Mouse (Mus musculus) limb, embryonic 14.5 days (tissue): Measurements from ENCODE around the gene Ssrp1. TPM values are rescaled to one million over a fixed set of nuclear protein-coding genes. Genes with fewer than 3 reads are reported as not detected.

Experiments
- ATAC-seq: fragments of 200-750 bp; cut with Nextera tagmentation; 2 replicates; pipeline ENCODE4 v1.8.0; 2017; ENCODE audit warnings: low read depth, moderate number of reproducible peaks, moderate TSS enrichment; ENCODE audit not compliant: low FRiP score
- DNase-seq: peaks from one replicate; pipeline ENCODE4 v3.0.0-alpha.2; 2015; ENCODE audit warnings: low spot score
- H3K27ac ChIP-seq: fragments of 300-500 bp; sonication (generic); replicated peaks from 2 replicates; pipeline ENCODE4 v1.5.1; 2014; ENCODE audit warnings: low read depth, mild to moderate bottlenecking, low read length, moderate library complexity, mixed read lengths
- H3K27me3 ChIP-seq: fragments of 300-500 bp; sonication (generic); 2 replicates; pipeline ENCODE4 v1.6.1; 2014; ENCODE audit warnings: low read length, mixed read lengths; ENCODE audit not compliant: control insufficient read depth, insufficient read depth
- H3K36me3 ChIP-seq: fragments of 300-500 bp; sonication (generic); 2 replicates; pipeline ENCODE4 v1.6.1; 2014; ENCODE audit warnings: mild to moderate bottlenecking, low read length, moderate library complexity, mixed read lengths; ENCODE audit not compliant: control insufficient read depth, insufficient read depth
- H3K4me1 ChIP-seq: fragments of 300-500 bp; sonication (generic); 2 replicates; pipeline ENCODE4 v1.6.1; 2014; ENCODE audit warnings: antibody characterized with exemption, low read length, mixed read lengths; ENCODE audit not compliant: control insufficient read depth, insufficient read depth
- H3K4me2 ChIP-seq: fragments of 300-500 bp; sonication (generic); replicated peaks from 2 replicates; pipeline ENCODE4 v1.6.1; 2014; ENCODE audit warnings: low read depth, mild to moderate bottlenecking, low read length, moderate library complexity; ENCODE audit not compliant: severe bottlenecking
- H3K4me3 ChIP-seq: fragments of 300-500 bp; sonication (generic); replicated peaks from 2 replicates; pipeline ENCODE4 v1.5.1; 2014; ENCODE audit warnings: low read length
- H3K9ac ChIP-seq: fragments of 300-500 bp; sonication (generic); 2 replicates; pipeline ENCODE4 v1.6.1; 2014; ENCODE audit warnings: mild to moderate bottlenecking, low read depth, low read length, moderate library complexity; ENCODE audit not compliant: severe bottlenecking
- H3K9me3 ChIP-seq: fragments of 300-500 bp; sonication (generic); 2 replicates; pipeline ENCODE4 v1.6.1; 2016; ENCODE audit warnings: low read length; ENCODE audit not compliant: control insufficient read depth
- POLR2A ChIP-seq: fragments of 200-500 bp; IDR thresholded peaks from 2 replicates; pipeline ENCODE4 v1.8.0; 2012; ENCODE audit warnings: inconsistent platforms, mild to moderate bottlenecking, moderate library complexity, borderline replicate concordance; ENCODE audit not compliant: insufficient read depth, insufficient read length; ENCODE audit errors: extremely low read depth
- WGBS: fragments of 180-500 bp; shearing (Covaris S2); extraction: QIAGEN DNeasy Blood & Tissue Kit; methylation state at CpG from one replicate; pipeline ENCODE4 v1.1.7; 2014; 5-methylcytosine and 5-hydroxymethylcytosine counted together
- polyA plus RNA-seq, 2 experiments: library from polyadenylated mRNA; depleted of rRNA in 1 of 2; stranded (reverse) in 1 of 2; unstranded in 1 of 2; fragments of >200 nt; fragmentation: Nextera tagmentation in 1 of 2; extraction: Ambion mirVana in 1 of 2; gene quantifications; 2 replicates each; pipeline versions ENCODE4 v1.2.1 to v1.2.3; 2012 to 2014

Gene Ssrp1
- polyA plus RNA-seq, 2 experiments, result 242 to 256 TPM

DNA sequence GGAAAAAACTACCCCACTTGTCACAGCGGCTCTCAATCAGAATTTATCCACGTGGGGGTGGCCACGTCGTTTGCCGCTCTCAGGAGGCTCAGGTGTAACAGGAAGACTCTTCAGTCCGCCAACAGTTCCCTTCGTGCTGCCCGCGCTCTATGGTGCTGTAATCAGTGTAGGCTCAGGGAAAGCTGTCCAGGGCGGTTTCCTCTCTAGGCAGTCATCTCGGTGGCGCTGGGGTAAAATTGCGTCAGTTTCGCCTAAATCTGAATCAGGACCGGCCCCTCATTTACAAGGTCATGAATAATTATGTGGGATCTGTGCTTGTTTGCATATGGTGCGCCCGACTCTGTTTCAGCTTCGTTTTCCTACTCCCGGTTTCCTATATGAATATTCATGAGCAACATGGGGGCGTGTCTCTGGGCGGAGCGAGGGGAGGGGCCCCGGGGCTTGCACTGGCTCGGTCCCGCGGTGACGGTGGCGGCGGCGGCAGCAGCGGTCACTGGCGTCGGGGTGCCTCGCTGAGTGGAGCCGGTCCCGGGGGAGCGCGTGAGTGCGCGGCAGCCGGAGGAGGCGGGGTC is 10.6 kb downstream of the Ssrp1 start, which contains the start of gene Tnks1bp1:
Tnks1bp1 (plus strand) TSS at position 427 of the 572 bp plus-strand sequence.
- H3K27ac ChIP-seq, result peak within 1 kb of the TSS; percentile 95
- H3K27me3 ChIP-seq, result no peaks in the 10 kb centered on the region
- no peaks in the 10 kb centered on the region for H3K9me3 ChIP-seq
- no peak for TF ChIP-seq POLR2A
- ATAC-seq (peak; percentile 82), DNase-seq (peak; percentile 93)
- peak within 1 kb of the TSS; percentile 71 for H3K4me3 ChIP-seq
- peaks cover 55% of the 10 kb centered on the region for H3K36me3 ChIP-seq
- peak within 1 kb of the TSS; percentile 73 for H3K9ac ChIP-seq
- H3K4me2 ChIP-seq, result peak within 1 kb of the TSS; percentile 71
- H3K4me1 ChIP-seq, result peaks cover 18% of the 10 kb centered on the region
- under 1% methylated on average over 40 of the region's 42 CpGs for WGBS

DNA sequence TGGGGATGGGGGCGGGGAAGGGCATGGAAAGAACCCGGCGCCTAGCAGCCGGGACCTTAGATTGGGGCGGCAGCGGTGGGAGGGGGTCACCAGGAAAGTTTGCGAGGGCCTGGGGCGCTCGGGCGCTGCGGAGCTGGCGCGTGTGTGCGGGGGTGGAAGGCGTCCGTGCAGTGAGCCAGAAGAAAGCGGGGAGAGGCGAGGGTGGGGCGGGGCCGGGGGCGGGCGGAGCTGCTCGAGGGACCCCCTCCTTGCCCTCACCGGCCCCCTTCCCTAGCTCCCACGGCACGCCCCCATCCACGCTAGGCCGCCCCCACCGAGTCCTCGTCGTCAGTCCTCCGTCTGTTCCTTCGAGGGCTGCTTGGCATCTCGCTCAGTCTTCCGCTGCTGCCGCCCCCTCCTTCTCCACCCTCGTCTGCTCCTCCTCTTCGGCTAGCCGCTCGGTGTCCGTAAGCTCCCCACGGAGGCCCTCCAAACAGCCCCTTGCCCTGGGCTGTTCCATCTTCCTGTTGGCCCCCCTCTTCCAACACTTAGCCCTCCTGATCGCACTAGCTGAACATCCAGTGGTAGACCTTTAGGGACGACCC is 11.2 kb downstream of the Ssrp1 start:
- peak overlapping the region; percentile 73 for H3K9ac ChIP-seq
- peaks cover 18% of the 10 kb centered on the region for H3K4me1 ChIP-seq
- H3K27me3 ChIP-seq, result no peaks in the 10 kb centered on the region

DNA sequence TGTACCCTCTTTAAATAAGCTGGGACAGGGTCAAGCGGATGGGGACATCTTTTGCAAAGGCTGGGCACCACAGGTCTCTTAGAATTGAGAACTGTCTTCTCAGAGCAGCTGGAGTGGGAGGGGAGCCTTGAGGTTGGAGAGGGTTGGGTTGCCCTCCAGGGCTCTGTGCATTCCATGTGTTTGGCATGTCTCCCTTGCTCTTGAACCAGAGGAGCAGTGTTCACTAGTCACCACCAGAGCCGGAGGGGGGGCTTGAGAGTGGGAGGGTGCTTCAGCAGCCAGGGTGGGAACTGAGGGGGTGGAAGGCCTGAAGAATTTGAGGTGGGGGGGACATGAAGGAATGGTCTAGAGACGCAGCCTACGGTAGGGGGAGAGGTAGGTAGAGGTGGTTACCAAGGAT is 12.2 kb downstream of the Ssrp1 start:
- H3K4me1 ChIP-seq, result peaks cover 18% of the 10 kb centered on the region
- peaks cover 55% of the 10 kb centered on the region for H3K36me3 ChIP-seq

More for the DNA sequence above, 11.2 kb downstream of the Ssrp1 start:
- H3K36me3 ChIP-seq, result peaks cover 55% of the 10 kb centered on the region
- peak overlapping the region; percentile 71 for H3K4me3 ChIP-seq
- 0% methylated on average over 17 of the region's 44 CpGs for WGBS
- no peak for TF ChIP-seq POLR2A
- ATAC-seq (peak; percentile 71), DNase-seq (peak; percentile 82)
- no peaks in the 10 kb centered on the region for H3K9me3 ChIP-seq
- peak overlapping the region; percentile 95 for H3K27ac ChIP-seq
- H3K4me2 ChIP-seq, result peak overlapping the region; percentile 71

DNA sequence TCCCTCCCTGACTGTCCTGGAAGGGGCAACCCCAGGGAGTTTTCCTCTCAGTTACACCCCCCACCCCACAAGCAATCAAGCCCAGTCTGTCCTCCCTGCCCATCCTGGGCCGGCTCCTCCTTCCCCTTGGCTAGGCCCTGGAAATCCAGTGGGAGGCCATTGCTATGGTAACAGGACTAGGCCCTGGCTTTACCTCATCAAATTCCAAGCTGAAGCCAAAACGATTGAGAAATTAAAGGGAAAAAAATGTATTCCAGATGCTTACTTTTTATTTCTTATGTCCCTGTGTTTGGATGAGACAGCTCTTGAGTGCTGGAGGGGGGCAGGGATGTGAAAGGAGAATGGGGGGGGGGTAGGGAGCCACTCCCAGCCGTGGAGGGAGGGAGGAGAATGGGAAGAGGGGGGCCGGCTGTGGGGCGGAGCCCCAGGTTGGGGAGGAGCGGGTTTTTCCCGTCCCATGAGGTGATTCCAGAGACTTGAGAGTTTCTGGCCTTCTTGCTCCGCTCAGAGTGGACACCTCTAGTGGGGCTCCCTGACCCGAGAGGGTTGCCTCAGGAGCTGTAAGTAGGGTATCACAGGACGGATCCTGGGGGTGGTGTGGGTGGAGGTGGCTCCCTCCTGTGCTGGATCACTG is 13.1 kb downstream of the Ssrp1 start:
- 11% methylated on average over 10 of the region's 10 CpGs for WGBS
- H3K9ac ChIP-seq, result peak overlapping the region; percentile 37
- peak overlapping the region; percentile 95 for H3K27ac ChIP-seq
- ATAC-seq (peak; percentile 68), DNase-seq (peak; percentile 92)
- peaks cover 18% of the 10 kb centered on the region for H3K4me1 ChIP-seq
- H3K4me2 ChIP-seq, result peak overlapping the region; percentile 71
- H3K36me3 ChIP-seq, result peaks cover 55% of the 10 kb centered on the region
- no peaks in the 10 kb centered on the region for H3K27me3 ChIP-seq
- peak overlapping the region; percentile 71 for H3K4me3 ChIP-seq
- no peaks in the 10 kb centered on the region for H3K9me3 ChIP-seq
- no peak for TF ChIP-seq POLR2A

More for the DNA sequence above, 12.2 kb downstream of the Ssrp1 start:
- DNase-seq, result peak; percentile 59
- peak overlapping the region; percentile 71 for H3K4me3 ChIP-seq
- no peak for ATAC-seq
- TF ChIP-seq POLR2A, result no peak
- H3K9me3 ChIP-seq, result no peaks in the 10 kb centered on the region
- peak overlapping the region; percentile 95 for H3K27ac ChIP-seq
- 64% methylated on average over 4 of the region's 4 CpGs for WGBS
- no peaks in the 10 kb centered on the region for H3K27me3 ChIP-seq
- H3K9ac ChIP-seq, result peak overlapping the region; percentile 73; the same call in 1 of the 2 replicates
- peak overlapping the region; percentile 71 for H3K4me2 ChIP-seq

DNA sequence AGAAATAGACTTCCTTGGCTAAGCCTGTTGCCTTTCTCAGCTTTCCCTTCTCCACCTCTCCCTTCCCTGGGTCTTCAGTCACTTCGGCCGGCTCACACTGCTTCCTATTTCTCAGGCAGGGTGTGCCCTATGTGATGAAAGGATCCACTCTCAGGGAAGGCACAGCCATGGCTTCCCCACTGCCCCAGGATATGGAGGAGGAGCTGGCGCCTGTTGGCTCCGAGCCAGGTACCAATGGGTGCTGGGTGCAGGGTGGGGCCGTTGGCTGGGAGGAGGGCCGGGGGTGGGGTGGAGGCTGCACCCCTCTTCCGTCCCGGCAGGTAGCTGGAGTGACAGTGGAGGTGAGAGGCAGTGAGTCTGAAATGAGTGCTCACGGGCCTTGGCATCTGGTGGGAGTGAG is 13.7 kb downstream of the Ssrp1 start:
- ATAC-seq (no peak), DNase-seq (peak; percentile 23)
- H3K27ac ChIP-seq, result peak overlapping the region; percentile 95
- peak overlapping the region; percentile 71 for H3K4me3 ChIP-seq
- no peaks in the 10 kb centered on the region for H3K9me3 ChIP-seq
- no peak for TF ChIP-seq POLR2A
- 36% methylated on average over 9 of the region's 9 CpGs for WGBS
- H3K9ac ChIP-seq, result peak overlapping the region; percentile 37
- peaks cover 55% of the 10 kb centered on the region for H3K36me3 ChIP-seq
- H3K4me1 ChIP-seq, result peaks cover 18% of the 10 kb centered on the region
- H3K4me2 ChIP-seq, result peak overlapping the region; percentile 71
- H3K27me3 ChIP-seq, result no peaks in the 10 kb centered on the region
